Mouse (Mus musculus): ENCODE data around the gene Uqcrh. TPM values are rescaled to one million over a fixed set of nuclear protein-coding genes. Genes with fewer than 3 reads are reported as not detected.

Uqcrh gene
- polyA plus RNA-seq (2014; fragmentation: Illumina TruSeq; extraction: RNeasy Lipid Tissue Mini Kit (QIAGEN cat#74804); ENCODE audit: low read depth, low replicate concordance) = 287 TPM

GRCm38 (mm10) chr4:116074861-116075620, at the start of gene Uqcrh, which contains the start of gene Lrrc41:
TSS of gene Uqcrh (minus strand) at chr4:116075071.
TSS of gene Lrrc41 (plus strand) at chr4:116075269.

GRCm38 (mm10) chr4:116123602-116124519, 49.0 kb upstream of the Uqcrh start, which contains the start of the genes Rad54l and Pomgnt1:
TSS of gene Rad54l (minus strand) at chr4:116123690.
TSS of gene Pomgnt1 (plus strand) at chr4:116123840.

GRCm38 (mm10) chr4:116053399-116053961, 21.4 kb downstream of the Uqcrh start, which contains the start of gene Nsun4:
TSS of gene Nsun4 (minus strand) at chr4:116053876.

GRCm38 (mm10) chr4:116017902-116018746, 56.7 kb downstream of the Uqcrh start, which contains the start of gene Faah:
TSS of gene Faah (minus strand) at chr4:116017926.

Other genes starting within 250 kb of the Uqcrh start
- 15.3 TPM for gene Mob3c, start 247.0 kb downstream of the Uqcrh start, polyA plus RNA-seq (2014; fragmentation: Illumina TruSeq; extraction: RNeasy Lipid Tissue Mini Kit (QIAGEN cat#74804); ENCODE audit: low read depth, low replicate concordance)
- 15.5 TPM for gene Mknk1, start 235.9 kb downstream of the Uqcrh start, polyA plus RNA-seq (2014; fragmentation: Illumina TruSeq; extraction: RNeasy Lipid Tissue Mini Kit (QIAGEN cat#74804); ENCODE audit: low read depth, low replicate concordance)
- gene Kncn, start 190.7 kb downstream of the Uqcrh start, polyA plus RNA-seq (2014; fragmentation: Illumina TruSeq; extraction: RNeasy Lipid Tissue Mini Kit (QIAGEN cat#74804); ENCODE audit: low read depth, low replicate concordance) = not detected
- gene 6430628N08Rik, start 184.4 kb downstream of the Uqcrh start, polyA plus RNA-seq (2014; fragmentation: Illumina TruSeq; extraction: RNeasy Lipid Tissue Mini Kit (QIAGEN cat#74804); ENCODE audit: low read depth, low replicate concordance) = not detected
- gene Dmbx1, start 135.1 kb downstream of the Uqcrh start, polyA plus RNA-seq (2014; fragmentation: Illumina TruSeq; extraction: RNeasy Lipid Tissue Mini Kit (QIAGEN cat#74804); ENCODE audit: low read depth, low replicate concordance) = not detected
- gene Faah, start 57.1 kb downstream of the Uqcrh start, polyA plus RNA-seq (2014; fragmentation: Illumina TruSeq; extraction: RNeasy Lipid Tissue Mini Kit (QIAGEN cat#74804); ENCODE audit: low read depth, low replicate concordance) = 0.52 TPM
- gene Nsun4, start 21.2 kb downstream of the Uqcrh start, polyA plus RNA-seq (2014; fragmentation: Illumina TruSeq; extraction: RNeasy Lipid Tissue Mini Kit (QIAGEN cat#74804); ENCODE audit: low read depth, low replicate concordance) = 18.1 TPM
- gene Lrrc41, start 198 bp upstream of the Uqcrh start, polyA plus RNA-seq (2014; fragmentation: Illumina TruSeq; extraction: RNeasy Lipid Tissue Mini Kit (QIAGEN cat#74804); ENCODE audit: low read depth, low replicate concordance) = 6.2 TPM
- 0.64 TPM for gene Rad54l, start 48.6 kb upstream of the Uqcrh start, polyA plus RNA-seq (2014; fragmentation: Illumina TruSeq; extraction: RNeasy Lipid Tissue Mini Kit (QIAGEN cat#74804); ENCODE audit: low read depth, low replicate concordance)
- gene Pomgnt1, start 48.8 kb upstream of the Uqcrh start, polyA plus RNA-seq (2014; fragmentation: Illumina TruSeq; extraction: RNeasy Lipid Tissue Mini Kit (QIAGEN cat#74804); ENCODE audit: low read depth, low replicate concordance) = 10.8 TPM
- 4.3 TPM for gene Lurap1, start 76.3 kb upstream of the Uqcrh start, polyA plus RNA-seq (2014; fragmentation: Illumina TruSeq; extraction: RNeasy Lipid Tissue Mini Kit (QIAGEN cat#74804); ENCODE audit: low read depth, low replicate concordance)
- not detected for gene Tspan1, start 92.5 kb upstream of the Uqcrh start, polyA plus RNA-seq (2014; fragmentation: Illumina TruSeq; extraction: RNeasy Lipid Tissue Mini Kit (QIAGEN cat#74804); ENCODE audit: low read depth, low replicate concordance)
- not detected for gene 1700042G07Rik, start 98.3 kb upstream of the Uqcrh start, polyA plus RNA-seq (2014; fragmentation: Illumina TruSeq; extraction: RNeasy Lipid Tissue Mini Kit (QIAGEN cat#74804); ENCODE audit: low read depth, low replicate concordance)
- 6.3 TPM for gene Gm49337, start 98.3 kb upstream of the Uqcrh start, polyA plus RNA-seq (2014; fragmentation: Illumina TruSeq; extraction: RNeasy Lipid Tissue Mini Kit (QIAGEN cat#74804); ENCODE audit: low read depth, low replicate concordance)
- gene Pik3r3, start 146.5 kb upstream of the Uqcrh start, polyA plus RNA-seq (2014; fragmentation: Illumina TruSeq; extraction: RNeasy Lipid Tissue Mini Kit (QIAGEN cat#74804); ENCODE audit: low read depth, low replicate concordance) = 37.9 TPM